Mouse (Mus musculus): ENCODE data around the gene Nrsn2. TPM values are rescaled to one million over a fixed set of nuclear protein-coding genes. Genes with fewer than 3 reads are reported as not detected.

The Nrsn2 gene
- polyA plus RNA-seq, 1 experiment: 0.85 TPM

DNA sequence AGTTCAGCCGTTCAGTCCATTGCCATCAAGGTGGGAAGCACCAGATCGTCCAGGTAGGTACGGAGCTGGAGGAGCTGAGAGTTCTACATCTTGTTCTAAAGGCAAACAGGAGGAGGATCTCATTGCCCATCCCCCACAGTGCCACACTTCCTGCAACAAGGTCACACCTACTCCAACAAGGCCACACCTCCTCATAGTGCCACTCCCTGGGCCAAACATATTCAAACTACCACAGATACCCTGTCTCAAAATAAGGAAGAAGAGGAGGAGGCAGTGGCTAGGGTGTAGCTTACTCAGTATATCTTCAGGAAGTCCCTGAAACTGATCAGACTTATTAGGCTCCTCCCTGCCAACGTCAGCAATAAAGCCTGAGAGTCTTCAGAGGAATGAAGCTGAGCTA is 7.8 kb upstream of the Nrsn2 start:
- Histone ChIP-seq H3K27ac (ENCODE audit: control insufficient read depth, insufficient read depth, low read depth, low read length) (no peak overlapping the region), H3K27me3 (ENCODE audit: control insufficient read depth, insufficient read depth, low read length) (no peaks in the 10 kb centered on the region), H3K4me3 (ENCODE audit: control insufficient read depth, low read depth, low read length) (no peak overlapping the region), H3K36me3 (ENCODE audit: control insufficient read depth, insufficient read depth, low read length) (no peaks in the 10 kb centered on the region), H3K4me1 (ENCODE audit: control insufficient read depth, insufficient read depth, low read length) (no peaks in the 10 kb centered on the region)
- TF ChIP-seq POLR2A (IDR thresholded peaks at IDR 0.05; ENCODE audit: control insufficient read depth, low read depth, low read length) (no peak), CTCF (IDR thresholded peaks at IDR 0.05; ENCODE audit: control insufficient read depth, insufficient read depth, insufficient replicate concordance, low read depth, low read length) (no peak)

DNA sequence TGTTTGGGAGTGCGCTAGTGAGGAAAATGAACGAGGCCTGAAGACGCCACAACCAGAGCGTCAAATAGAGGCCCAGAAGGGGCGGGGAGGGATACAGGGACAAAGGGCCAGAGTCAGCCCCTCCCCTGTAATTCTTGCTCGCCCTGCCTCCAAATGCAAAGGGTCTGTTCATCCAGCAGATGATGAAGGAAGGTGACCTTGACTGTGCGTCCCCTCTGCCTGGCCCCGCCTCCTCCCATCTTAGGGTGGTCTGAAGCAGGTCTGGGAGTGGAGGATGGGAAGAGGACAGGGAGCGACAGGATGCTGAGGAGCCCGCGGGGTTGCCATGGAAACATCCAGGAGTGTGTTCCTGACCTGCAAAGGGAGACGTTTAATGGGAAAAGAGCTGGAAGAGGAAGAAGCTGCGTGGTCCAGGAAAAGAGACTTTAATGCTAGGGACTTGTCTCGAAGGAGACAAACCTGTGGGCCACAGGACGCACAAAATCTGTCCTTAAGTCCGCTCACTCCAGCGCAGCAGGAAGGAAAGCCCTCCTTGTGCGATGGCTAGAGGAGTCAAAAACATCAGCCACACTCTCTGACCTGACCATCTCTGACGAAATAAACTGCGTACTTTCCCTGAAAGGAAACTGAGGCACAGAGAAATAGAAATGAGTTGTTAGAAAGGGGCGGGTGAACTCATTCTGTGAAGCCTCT is 640 bp downstream of the Nrsn2 start:
- Histone ChIP-seq H3K4me1 (ENCODE audit: control insufficient read depth, insufficient read depth, low read length) (peaks cover 16% of the 10 kb centered on the region), H3K36me3 (ENCODE audit: control insufficient read depth, insufficient read depth, low read length) (no peaks in the 10 kb centered on the region), H3K27me3 (ENCODE audit: control insufficient read depth, insufficient read depth, low read length) (no peaks in the 10 kb centered on the region; the same call in 1 of the 2 replicates), H3K27ac (ENCODE audit: control insufficient read depth, insufficient read depth, low read depth, low read length) (no peak overlapping the region), H3K4me3 (ENCODE audit: control insufficient read depth, low read depth, low read length) (no peak overlapping the region)
- TF ChIP-seq CTCF (IDR thresholded peaks at IDR 0.05; ENCODE audit: control insufficient read depth, insufficient read depth, insufficient replicate concordance, low read depth, low read length) (no peak), POLR2A (IDR thresholded peaks at IDR 0.05; ENCODE audit: control insufficient read depth, low read depth, low read length) (no peak)

DNA sequence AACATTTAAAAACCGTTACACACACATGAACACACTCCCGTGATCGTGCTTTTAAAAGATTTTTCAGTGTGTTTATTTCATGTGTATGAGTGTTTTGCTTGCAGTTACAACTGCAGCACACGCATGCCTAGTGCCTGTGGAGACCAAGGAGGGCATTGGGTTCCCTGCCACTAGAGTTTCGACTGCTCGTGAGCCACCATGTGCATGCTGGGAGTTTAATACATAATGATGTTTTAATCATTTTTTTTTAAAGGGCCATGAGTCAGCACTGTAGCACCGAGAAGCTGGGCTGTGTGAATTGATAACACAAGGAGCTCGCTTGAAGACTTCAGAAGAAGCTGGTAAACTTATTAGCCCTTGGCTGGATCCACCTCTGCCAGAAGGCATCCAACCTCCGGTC is 2.9 kb downstream of the Nrsn2 start:
- TF ChIP-seq CTCF (IDR thresholded peaks at IDR 0.05; ENCODE audit: control insufficient read depth, insufficient read depth, insufficient replicate concordance, low read depth, low read length) (no peak), POLR2A (IDR thresholded peaks at IDR 0.05; ENCODE audit: control insufficient read depth, low read depth, low read length) (no peak)
- Histone ChIP-seq H3K27ac (ENCODE audit: control insufficient read depth, insufficient read depth, low read depth, low read length) (no peak overlapping the region), H3K36me3 (ENCODE audit: control insufficient read depth, insufficient read depth, low read length) (no peaks in the 10 kb centered on the region), H3K4me1 (ENCODE audit: control insufficient read depth, insufficient read depth, low read length) (peaks cover 23% of the 10 kb centered on the region), H3K4me3 (ENCODE audit: control insufficient read depth, low read depth, low read length) (no peak overlapping the region), H3K27me3 (ENCODE audit: control insufficient read depth, insufficient read depth, low read length) (no peaks in the 10 kb centered on the region; the same call in 1 of the 2 replicates)

DNA sequence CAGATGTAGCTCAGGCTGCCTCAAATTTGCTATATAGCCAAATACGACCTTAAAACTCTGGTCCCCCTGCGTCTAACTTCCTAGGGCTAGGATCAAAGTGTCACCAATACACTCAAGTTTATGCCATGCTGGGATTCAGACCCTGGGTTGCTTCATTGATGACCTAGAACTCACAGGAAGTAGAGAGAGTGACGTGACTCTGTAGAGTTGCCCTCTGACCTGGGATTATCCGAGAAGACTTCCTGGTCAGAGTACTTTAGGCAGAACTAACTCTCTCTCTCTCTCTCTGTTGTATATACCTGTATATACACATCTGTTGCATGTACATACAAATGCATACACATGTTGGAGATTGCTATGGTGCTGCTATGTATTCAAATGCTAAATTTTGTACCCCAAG is 3.8 kb downstream of the Nrsn2 start:
- no peak for TF ChIP-seq POLR2A (IDR thresholded peaks at IDR 0.05; ENCODE audit: control insufficient read depth, low read depth, low read length)
- H3K36me3 ChIP-seq (ENCODE audit: control insufficient read depth, insufficient read depth, low read length): no peaks in the 10 kb centered on the region
- no peak overlapping the region for H3K27ac ChIP-seq (ENCODE audit: control insufficient read depth, insufficient read depth, low read depth, low read length)
- H3K4me1 ChIP-seq (ENCODE audit: control insufficient read depth, insufficient read depth, low read length): peaks cover 23% of the 10 kb centered on the region
- H3K4me3 ChIP-seq (ENCODE audit: control insufficient read depth, low read depth, low read length): no peak overlapping the region
- H3K27me3 ChIP-seq (ENCODE audit: control insufficient read depth, insufficient read depth, low read length): no peaks in the 10 kb centered on the region; the same call in 1 of the 2 replicates

DNA sequence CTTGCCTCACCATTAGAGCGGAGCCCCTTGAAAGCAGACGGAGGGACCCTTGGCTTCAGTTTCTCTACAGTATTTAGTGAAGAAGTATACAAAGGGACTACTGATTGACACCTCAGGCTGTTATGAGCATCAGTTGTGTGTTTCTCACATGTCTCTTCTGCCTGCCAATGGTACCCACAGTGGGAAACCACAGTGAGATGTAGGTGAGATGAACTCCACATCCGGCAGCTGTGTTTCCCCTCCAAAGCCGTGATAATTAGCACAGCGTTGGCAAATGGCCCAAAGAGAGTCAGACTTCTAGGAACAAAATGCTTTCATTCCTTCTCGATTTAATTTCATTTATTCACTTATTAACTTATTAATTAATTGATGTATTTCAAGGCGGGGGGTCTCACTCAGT is 4.3 kb downstream of the Nrsn2 start:
- H3K36me3 ChIP-seq (ENCODE audit: control insufficient read depth, insufficient read depth, low read length): no peaks in the 10 kb centered on the region
- no peaks in the 10 kb centered on the region; the same call in 1 of the 2 replicates for H3K27me3 ChIP-seq (ENCODE audit: control insufficient read depth, insufficient read depth, low read length)
- TF ChIP-seq CTCF (IDR thresholded peaks at IDR 0.05; ENCODE audit: control insufficient read depth, insufficient read depth, insufficient replicate concordance, low read depth, low read length): no peak

DNA sequence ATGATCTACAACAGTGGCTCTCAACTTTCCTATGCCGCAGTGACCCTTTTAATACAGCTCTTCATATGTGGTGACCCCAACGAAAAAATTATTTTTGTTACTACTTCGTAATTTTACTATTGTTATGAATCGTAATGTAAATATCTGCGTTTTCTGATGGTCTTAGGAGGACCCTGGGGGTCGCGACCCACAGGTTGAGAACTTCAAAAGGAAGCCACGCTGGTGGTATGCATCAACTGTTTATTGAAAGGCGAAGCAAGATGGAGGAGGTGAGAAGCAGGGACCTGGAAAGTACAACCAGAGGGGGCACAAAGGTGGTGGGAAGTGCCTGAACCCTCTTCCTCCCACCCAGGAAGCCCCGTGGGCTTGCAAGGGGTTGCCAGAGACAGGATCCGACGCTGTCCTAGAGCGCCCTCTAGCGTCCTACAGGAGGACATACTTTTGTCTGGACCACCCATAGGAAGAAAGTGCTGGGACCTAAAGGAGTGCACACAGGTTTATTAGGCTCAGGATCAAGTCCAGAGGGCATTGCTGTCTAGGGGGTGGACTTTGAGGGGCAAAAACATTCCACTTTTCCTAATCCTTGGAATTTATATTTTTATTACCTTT is 7.8 kb downstream of the Nrsn2 start:
- Histone ChIP-seq H3K36me3 (ENCODE audit: control insufficient read depth, insufficient read depth, low read length) (no peaks in the 10 kb centered on the region), H3K4me1 (ENCODE audit: control insufficient read depth, insufficient read depth, low read length) (peaks cover 9% of the 10 kb centered on the region), H3K27ac (ENCODE audit: control insufficient read depth, insufficient read depth, low read depth, low read length) (no peak overlapping the region), H3K4me3 (ENCODE audit: control insufficient read depth, low read depth, low read length) (no peak overlapping the region), H3K27me3 (ENCODE audit: control insufficient read depth, insufficient read depth, low read length) (no peaks in the 10 kb centered on the region)
- TF ChIP-seq CTCF (IDR thresholded peaks at IDR 0.05; ENCODE audit: control insufficient read depth, insufficient read depth, insufficient replicate concordance, low read depth, low read length) (peak; percentile 98), POLR2A (IDR thresholded peaks at IDR 0.05; ENCODE audit: control insufficient read depth, low read depth, low read length) (no peak)

More for the DNA sequence above, 4.3 kb downstream of the Nrsn2 start:
- no peak overlapping the region for H3K27ac ChIP-seq (ENCODE audit: control insufficient read depth, insufficient read depth, low read depth, low read length)
- no peak overlapping the region for H3K4me3 ChIP-seq (ENCODE audit: control insufficient read depth, low read depth, low read length)
- H3K4me1 ChIP-seq (ENCODE audit: control insufficient read depth, insufficient read depth, low read length): peaks cover 23% of the 10 kb centered on the region

DNA sequence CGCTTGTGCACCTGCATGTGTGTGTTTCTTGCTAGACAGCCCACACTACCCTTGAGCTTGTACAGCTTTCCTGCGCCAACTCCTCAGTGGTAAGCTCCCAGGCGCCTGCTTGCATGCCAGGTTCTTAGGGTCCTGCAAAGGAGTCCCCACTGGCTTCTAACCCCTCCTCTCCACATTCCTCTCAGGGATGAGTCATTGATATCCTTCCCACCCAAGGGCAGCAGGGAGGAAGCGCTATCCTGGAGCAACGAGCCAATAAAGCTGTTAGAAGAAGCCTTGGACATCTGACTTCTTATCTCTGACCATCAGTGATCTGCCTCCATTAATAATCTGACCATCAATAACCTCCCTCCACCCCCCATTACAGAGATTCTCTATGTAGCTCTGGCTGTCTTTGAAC is 8.5 kb downstream of the Nrsn2 start:
- Histone ChIP-seq H3K4me1 (ENCODE audit: control insufficient read depth, insufficient read depth, low read length) (peaks cover 11% of the 10 kb centered on the region), H3K4me3 (ENCODE audit: control insufficient read depth, low read depth, low read length) (no peak overlapping the region), H3K27ac (ENCODE audit: control insufficient read depth, insufficient read depth, low read depth, low read length) (no peak overlapping the region)

More for the DNA sequence above, 8.5 kb downstream of the Nrsn2 start:
- H3K36me3 ChIP-seq (ENCODE audit: control insufficient read depth, insufficient read depth, low read length): no peaks in the 10 kb centered on the region
- TF ChIP-seq POLR2A (IDR thresholded peaks at IDR 0.05; ENCODE audit: control insufficient read depth, low read depth, low read length) (no peak), CTCF (IDR thresholded peaks at IDR 0.05; ENCODE audit: control insufficient read depth, insufficient read depth, insufficient replicate concordance, low read depth, low read length) (no peak)
- no peaks in the 10 kb centered on the region for H3K27me3 ChIP-seq (ENCODE audit: control insufficient read depth, insufficient read depth, low read length)

Data from testis, adult 2 months (tissue).